Mouse (Mus musculus) midbrain, embryonic 13.5 days (tissue): ENCODE results near the gene Phyh. TPM values are rescaled to one million over a fixed set of nuclear protein-coding genes. Genes with fewer than 3 reads are reported as not detected.

Experiments
- ATAC-seq: fragments of 200-750 bp; cut with Nextera tagmentation; 2 replicates; pipeline ENCODE4 v1.8.0; 2017; ENCODE audit warnings: mild to moderate bottlenecking, moderate TSS enrichment, moderate library complexity
- H3K27ac ChIP-seq: fragments of 300-500 bp; sonication (generic); 2 replicates; pipeline ENCODE4 v1.5.1; 2015; ENCODE audit warnings: inconsistent platforms, mild to moderate bottlenecking, moderate library complexity
- H3K27me3 ChIP-seq: fragments of 300-500 bp; sonication (generic); 2 replicates; pipeline ENCODE4 v1.6.1; 2015; ENCODE audit warnings: mild to moderate bottlenecking, inconsistent platforms
- H3K36me3 ChIP-seq: fragments of 300-500 bp; sonication (generic); 2 replicates; pipeline ENCODE4 v1.6.1; 2015; ENCODE audit warnings: mild to moderate bottlenecking, inconsistent platforms
- H3K4me1 ChIP-seq: fragments of 300-500 bp; sonication (generic); replicated peaks from 2 replicates; pipeline ENCODE4 v1.6.1; 2015; ENCODE audit warnings: inconsistent platforms
- H3K4me2 ChIP-seq: fragments of 300-500 bp; sonication (generic); replicated peaks from 2 replicates; pipeline ENCODE4 v1.6.1; 2015; ENCODE audit warnings: moderate library complexity, mild to moderate bottlenecking, inconsistent platforms
- H3K4me3 ChIP-seq: fragments of 300-500 bp; sonication (generic); replicated peaks from 2 replicates; pipeline ENCODE4 v1.5.1; 2015; ENCODE audit warnings: mild to moderate bottlenecking, inconsistent platforms
- H3K9ac ChIP-seq: fragments of 300-500 bp; sonication (generic); replicated peaks from 2 replicates; pipeline ENCODE4 v1.6.1; 2015; ENCODE audit warnings: mild to moderate bottlenecking, inconsistent platforms
- H3K9me3 ChIP-seq: fragments of 300-500 bp; sonication (generic); 2 replicates; pipeline ENCODE4 v1.6.1; 2016; ENCODE audit warnings: mild to moderate bottlenecking, inconsistent platforms
- WGBS: fragments of 180-500 bp; shearing (Covaris S2); methylation state at CpG from one replicate; pipeline ENCODE4 v1.1.7; 2015; 5-methylcytosine and 5-hydroxymethylcytosine counted together
- polyA plus RNA-seq: library from polyadenylated mRNA; unstranded; fragments of >200 nt; fragmentation: Nextera tagmentation; extraction: Ambion mirVana; gene quantifications from 2 replicates; pipeline ENCODE4 v1.2.1, GENCODE M21; 2015

Gene Phyh
- polyA plus RNA-seq: 47.4 and 51.2 TPM in 2 replicates

DNA sequence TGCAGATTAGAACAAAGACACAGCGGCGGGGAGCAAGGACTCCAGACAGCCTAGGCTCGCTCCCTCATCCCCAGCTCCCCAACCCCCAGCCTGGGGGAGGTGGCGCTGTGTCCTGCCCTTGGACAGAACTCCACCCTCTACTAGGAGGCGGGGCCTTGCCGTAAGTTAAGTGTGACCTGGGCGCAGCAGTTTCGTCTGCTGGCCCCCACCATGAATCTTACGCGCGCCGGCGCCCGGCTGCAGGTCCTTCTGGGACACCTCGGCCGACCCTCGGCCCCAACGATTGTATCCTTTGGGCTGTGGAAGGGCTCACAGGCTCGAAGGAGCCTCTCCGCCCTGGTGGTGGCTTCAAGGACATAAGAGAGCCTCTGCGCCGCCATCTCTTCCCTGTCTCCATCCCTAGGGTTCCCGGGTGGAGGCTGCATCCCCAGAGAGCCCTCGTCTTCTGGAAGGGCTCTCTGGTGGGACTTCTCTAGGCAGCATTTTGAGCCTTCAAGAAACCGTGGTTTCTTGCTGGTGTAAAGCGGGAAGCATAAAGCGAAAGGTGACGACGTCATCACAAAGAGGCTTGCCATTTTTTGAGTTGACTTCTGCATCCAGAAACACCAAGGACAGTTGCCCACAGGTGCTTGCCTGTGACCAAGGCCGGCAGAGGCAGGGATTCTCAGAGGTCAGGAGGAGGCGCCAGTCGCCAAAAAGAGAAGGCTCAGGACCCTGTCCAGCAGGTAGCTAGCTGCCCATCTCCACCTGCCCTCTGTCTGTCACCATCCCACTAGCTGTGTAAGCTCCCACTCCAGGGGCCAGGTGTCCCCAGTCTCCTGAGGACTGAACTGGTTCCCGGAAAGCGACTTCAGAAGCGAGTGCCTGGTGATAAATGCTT is at the start of gene Phyh:
TSS of gene Phyh (plus strand) at position 160 of the 880 bp plus-strand sequence.
- Histone ChIP-seq H3K27me3 (no peaks in the 10 kb centered on the region), H3K4me2 (peak within 1 kb of the TSS; percentile 77), H3K36me3 (0 out of 2 replicates have a peak, but pooled peaks cover 6% of the 10 kb centered on the region), H3K4me3 (peak within 1 kb of the TSS; percentile 55), H3K9ac (peak within 1 kb of the TSS; percentile 79), H3K4me1 (peaks cover 6% of the 10 kb centered on the region), H3K9me3 (no peaks in the 10 kb centered on the region), H3K27ac (peak within 1 kb of the TSS; percentile 52)
- WGBS: 7% methylated on average over 35 of the region's 35 CpGs
- ATAC-seq: peak; percentile 96

DNA sequence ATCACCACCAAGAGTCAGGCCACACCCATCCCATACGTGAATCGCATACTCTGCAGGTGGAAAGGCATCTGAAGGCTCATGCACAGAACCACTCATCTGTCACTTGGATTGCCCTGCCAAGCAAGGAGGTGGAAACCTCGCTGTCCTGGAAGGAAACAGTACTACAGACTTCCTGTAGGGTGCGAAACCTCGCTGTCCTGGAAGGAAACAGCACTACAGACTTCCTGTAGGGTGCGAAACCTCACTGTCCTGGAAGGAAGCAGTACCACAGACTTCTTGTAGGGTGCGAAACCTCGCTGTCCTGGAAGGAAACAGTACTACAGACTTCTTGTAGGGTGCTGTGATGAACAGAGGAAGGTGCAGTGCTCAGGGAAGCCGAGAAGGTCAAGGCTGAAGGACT is 46.1 kb upstream of the Phyh start:
- WGBS: 84% methylated on average over 9 of the region's 9 CpGs

DNA sequence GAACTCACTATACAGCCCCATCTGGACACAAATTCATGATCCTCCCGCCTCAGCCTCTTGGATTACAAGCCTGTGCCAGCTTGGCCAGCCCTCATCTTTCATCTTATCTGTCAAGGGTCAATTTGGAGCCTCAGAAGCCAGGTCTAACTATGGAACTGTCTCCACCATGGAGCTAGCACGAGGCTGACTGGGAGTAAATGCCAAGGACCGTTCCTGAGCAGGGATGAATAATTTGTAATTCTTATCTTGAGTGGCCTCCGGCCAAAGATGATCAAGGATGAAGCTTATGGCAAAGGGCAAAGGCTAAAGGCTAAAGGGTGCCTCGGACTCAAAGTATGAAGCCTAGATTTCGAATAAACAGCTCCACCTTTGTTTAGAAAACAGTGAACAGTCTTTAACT is 45.5 kb upstream of the Phyh start:
- Histone ChIP-seq H3K4me2 (no peak overlapping the region), H3K27ac (no peak overlapping the region), H3K36me3 (no peaks in the 10 kb centered on the region), H3K4me3 (no peak overlapping the region), H3K4me1 (no peaks in the 10 kb centered on the region), H3K27me3 (no peaks in the 10 kb centered on the region), H3K9me3 (no peaks in the 10 kb centered on the region), H3K9ac (no peak overlapping the region)
- no peak for ATAC-seq
- 79% methylated on average over 6 of the region's 6 CpGs for WGBS

More for the DNA sequence above, 46.1 kb upstream of the Phyh start:
- no peaks in the 10 kb centered on the region for H3K4me1 ChIP-seq
- no peak overlapping the region for H3K4me3 ChIP-seq
- H3K27me3 ChIP-seq: no peaks in the 10 kb centered on the region
- no peak overlapping the region for H3K9ac ChIP-seq
- H3K9me3 ChIP-seq: no peaks in the 10 kb centered on the region
- no peak overlapping the region for H3K27ac ChIP-seq
- ATAC-seq: no peak
- H3K36me3 ChIP-seq: no peaks in the 10 kb centered on the region
- H3K4me2 ChIP-seq: no peak overlapping the region

DNA sequence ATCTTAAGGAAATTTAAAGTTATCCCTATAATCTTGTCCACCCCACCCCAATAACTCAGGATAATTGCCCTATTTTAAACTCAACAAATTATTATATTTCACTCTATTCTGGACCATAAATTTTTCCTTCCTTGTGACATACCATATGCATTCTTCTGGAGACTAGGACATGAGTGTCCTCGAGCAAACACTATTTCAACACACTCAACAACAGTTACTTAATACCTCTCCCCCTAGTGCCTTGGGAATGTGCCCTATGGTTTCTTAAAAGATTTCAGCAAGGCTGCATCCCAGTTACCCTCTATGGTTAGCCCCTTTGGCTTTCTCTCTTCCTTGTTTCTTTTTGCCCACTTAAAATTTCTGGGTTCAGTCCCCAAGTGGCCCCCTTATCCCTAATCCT is 43.7 kb upstream of the Phyh start:
- Histone ChIP-seq H3K9me3 (no peaks in the 10 kb centered on the region), H3K27me3 (no peaks in the 10 kb centered on the region), H3K4me1 (peaks cover 4% of the 10 kb centered on the region; the same call in 1 of the 2 replicates), H3K4me3 (no peak overlapping the region), H3K4me2 (no peak overlapping the region), H3K36me3 (no peaks in the 10 kb centered on the region), H3K9ac (no peak overlapping the region), H3K27ac (no peak overlapping the region)
- no peak for ATAC-seq
- WGBS: 65% methylated on average over 1 of the region's 1 CpGs

DNA sequence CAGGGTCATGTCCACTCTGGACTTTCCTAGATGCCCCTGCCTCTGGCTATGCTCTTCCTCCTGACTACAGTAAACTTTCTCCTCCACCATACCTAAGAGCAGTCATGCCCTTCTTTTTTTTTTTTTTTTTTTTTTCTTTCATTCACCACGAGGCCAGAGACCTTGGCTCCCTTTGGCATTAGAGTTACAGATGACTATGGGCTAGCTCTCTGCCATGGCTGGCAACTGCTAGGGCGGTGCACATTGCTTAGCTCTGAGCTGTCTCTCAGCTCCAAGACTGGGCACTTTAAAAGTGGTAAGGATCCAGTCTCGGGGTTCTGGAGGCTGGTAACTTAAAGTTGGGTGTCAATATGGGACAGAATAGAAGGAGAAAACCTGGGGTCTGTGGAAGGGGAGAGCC is 42.7 kb upstream of the Phyh start:
- WGBS: 67% methylated on average over 3 of the region's 3 CpGs
- Histone ChIP-seq H3K9me3 (no peaks in the 10 kb centered on the region), H3K9ac (no peak overlapping the region), H3K27ac (no peak overlapping the region), H3K4me2 (no peak overlapping the region), H3K36me3 (no peaks in the 10 kb centered on the region), H3K27me3 (no peaks in the 10 kb centered on the region), H3K4me3 (no peak overlapping the region), H3K4me1 (peaks cover 12% of the 10 kb centered on the region)
- ATAC-seq: no peak

DNA sequence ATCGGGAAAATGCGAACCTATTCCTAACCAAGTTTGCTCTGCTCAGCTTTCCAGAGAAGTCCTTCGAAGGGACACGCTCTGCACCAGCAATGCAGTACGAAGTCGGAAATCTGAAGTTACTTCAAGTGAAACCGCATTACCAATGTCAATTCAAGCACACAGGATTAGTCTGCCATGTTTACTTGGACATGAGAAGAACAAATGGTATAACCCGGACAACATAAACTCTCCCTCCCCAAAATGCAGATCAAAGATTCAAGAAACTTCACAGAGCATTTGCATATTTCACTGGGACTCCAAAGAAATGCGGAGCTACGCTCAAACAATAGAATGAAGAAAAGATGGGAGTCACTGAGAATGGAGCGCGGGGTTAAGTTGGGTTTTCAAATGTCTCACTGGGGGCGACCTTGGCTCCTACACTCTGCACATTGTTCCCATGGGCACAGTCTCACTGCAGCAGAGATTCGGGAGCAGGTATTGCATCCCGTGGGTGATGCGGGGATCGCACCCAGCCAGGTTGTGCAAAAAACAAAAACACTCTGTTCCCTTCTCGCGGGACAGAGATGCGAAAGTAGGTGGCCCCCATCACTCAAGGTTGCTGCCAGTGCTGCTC is 38.0 kb upstream of the Phyh start:
- H3K9me3 ChIP-seq: no peaks in the 10 kb centered on the region
- H3K36me3 ChIP-seq: peaks cover 11% of the 10 kb centered on the region
- peak; percentile 66 for ATAC-seq
- H3K4me3 ChIP-seq: peak overlapping the region; percentile 88
- H3K27ac ChIP-seq: peak overlapping the region; percentile 100
- peak overlapping the region; percentile 99 for H3K9ac ChIP-seq
- peaks cover 27% of the 10 kb centered on the region for H3K4me1 ChIP-seq
- no peaks in the 10 kb centered on the region for H3K27me3 ChIP-seq
- WGBS: 3% methylated on average over 20 of the region's 20 CpGs
- H3K4me2 ChIP-seq: peak overlapping the region; percentile 67

DNA sequence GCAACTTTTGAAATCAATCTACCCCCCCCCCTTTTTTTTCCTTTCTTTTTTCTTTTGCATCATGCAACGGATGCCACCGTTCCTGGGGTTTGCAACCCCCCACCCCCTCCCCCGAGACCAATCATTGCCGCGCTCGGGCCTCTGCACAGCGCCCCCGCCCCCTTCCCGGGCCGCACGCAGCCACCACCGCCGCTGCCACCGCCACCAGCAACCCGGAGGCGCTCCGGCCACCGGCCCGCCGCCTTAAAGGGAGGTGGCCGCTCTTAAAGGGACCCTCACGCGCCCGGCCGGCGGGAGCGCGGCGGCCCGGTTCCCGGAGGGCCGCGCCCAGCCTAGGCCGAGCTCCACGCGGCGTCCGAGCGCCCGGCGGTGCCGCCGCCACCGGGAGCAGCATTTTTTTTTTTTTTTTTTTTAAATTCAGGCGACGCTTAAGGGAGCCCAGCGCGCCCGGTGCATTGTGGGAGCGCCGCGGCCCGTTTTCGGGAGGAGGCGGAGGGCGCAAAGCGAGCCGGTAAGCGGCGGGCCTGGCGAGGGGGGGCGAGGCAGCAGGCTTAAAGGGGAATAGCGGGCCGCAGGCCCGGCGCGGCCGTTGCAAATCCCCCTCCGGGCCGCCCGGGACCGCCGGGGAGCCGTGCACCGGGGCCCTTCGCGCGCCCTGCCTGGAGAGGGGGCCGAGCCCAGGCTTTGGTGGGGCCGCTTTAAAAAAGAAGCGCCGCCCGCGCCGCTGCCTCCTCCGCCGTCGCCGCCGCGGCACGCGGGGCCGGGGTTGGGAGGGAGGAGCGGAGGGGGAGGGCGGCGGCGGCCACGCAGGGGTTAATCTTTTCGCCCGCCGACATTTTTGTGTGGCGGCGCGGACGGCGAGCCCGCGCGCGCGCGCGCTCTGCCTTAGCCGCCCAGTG is 37.2 kb upstream of the Phyh start, which contains the start of gene Sephs1:
TSS of gene Sephs1 (plus strand) at position 215 of the 899 bp plus-strand sequence.
- ATAC-seq: peak; percentile 81
- under 1% methylated on average over 96 of the region's 115 CpGs for WGBS
- H3K9ac ChIP-seq: peak within 1 kb of the TSS; percentile 99
- H3K4me3 ChIP-seq: peak within 1 kb of the TSS; percentile 88
- H3K4me2 ChIP-seq: peak within 1 kb of the TSS; percentile 67
- H3K36me3 ChIP-seq: peaks cover 19% of the 10 kb centered on the region
- no peaks in the 10 kb centered on the region for H3K27me3 ChIP-seq
- peak within 1 kb of the TSS; percentile 100 for H3K27ac ChIP-seq
- H3K4me1 ChIP-seq: peaks cover 27% of the 10 kb centered on the region
- H3K9me3 ChIP-seq: no peaks in the 10 kb centered on the region

DNA sequence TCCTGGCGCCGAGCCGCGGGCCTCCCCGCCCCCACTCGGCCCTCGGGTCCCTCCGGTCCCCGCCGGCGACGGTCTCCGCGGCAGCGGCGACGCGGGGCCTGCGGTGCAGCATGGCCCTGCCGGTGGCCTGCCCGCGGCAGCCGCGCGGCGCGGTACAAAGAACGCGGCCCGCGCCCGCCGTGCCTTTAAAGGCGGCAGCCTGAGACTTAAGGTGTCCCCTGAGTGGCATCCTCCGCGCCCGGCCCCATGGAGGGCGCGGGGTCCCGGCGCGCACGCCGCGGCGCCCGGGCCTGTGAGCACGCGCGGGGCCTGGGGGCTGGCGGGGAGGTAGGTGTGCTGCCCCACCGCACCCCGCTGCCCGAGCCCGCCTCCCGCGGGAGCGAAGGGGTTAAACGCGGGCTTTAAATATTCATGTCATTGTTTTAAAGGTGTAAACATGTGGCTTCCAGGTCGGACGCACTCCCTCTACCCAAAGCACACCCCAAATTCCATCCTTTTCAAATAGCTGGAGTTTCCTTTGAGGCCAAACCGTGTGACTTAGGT is 36.5 kb upstream of the Phyh start:
- H3K27me3 ChIP-seq: no peaks in the 10 kb centered on the region
- under 1% methylated on average over 57 of the region's 63 CpGs for WGBS
- H3K4me2 ChIP-seq: peak overlapping the region; percentile 67
- peak overlapping the region; percentile 100 for H3K27ac ChIP-seq
- peaks cover 27% of the 10 kb centered on the region for H3K4me1 ChIP-seq
- H3K36me3 ChIP-seq: peaks cover 26% of the 10 kb centered on the region
- peak overlapping the region; percentile 88 for H3K4me3 ChIP-seq
- H3K9ac ChIP-seq: peak overlapping the region; percentile 99
- no peaks in the 10 kb centered on the region for H3K9me3 ChIP-seq
- peak; percentile 72 for ATAC-seq

DNA sequence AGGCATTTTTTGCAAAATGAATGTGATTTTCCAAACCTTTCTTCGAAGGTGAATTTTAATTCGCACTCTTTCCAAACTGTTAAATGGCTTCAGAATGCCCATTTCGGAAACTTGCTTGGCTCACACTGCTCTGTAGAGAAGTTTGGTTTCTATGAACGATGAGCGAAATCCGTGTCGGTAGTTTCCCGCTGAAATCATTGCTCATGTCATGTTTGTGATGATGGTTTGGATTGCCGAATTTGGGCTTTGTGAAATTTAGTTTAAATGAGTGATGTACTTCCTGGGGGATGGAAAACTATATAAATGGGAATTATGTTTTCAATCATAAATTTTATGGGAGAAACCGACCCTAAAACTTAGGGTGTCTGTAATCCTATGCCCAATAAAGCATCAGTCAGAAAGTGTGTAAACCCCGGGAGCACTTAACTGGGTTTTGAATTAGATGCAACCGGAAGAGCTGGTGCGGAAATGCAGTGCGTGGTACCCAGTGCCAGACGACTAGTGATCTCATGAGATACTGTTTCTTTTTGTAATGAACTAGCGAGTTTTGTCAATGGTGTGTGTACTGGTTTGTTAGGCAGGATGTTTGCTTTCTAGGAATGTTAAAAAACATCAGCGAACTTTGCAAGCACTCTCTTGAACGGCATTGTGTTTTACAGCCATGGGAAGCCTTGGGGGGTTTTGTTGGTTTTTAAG is 35.7 kb upstream of the Phyh start:
- peak overlapping the region; percentile 99 for H3K9ac ChIP-seq
- 1% methylated on average over 18 of the region's 18 CpGs for WGBS
- peak overlapping the region; percentile 67 for H3K4me2 ChIP-seq
- ATAC-seq: no peak
- H3K27me3 ChIP-seq: no peaks in the 10 kb centered on the region
- H3K4me1 ChIP-seq: peaks cover 27% of the 10 kb centered on the region
- peak overlapping the region; percentile 88 for H3K4me3 ChIP-seq
- H3K27ac ChIP-seq: peak overlapping the region; percentile 100
- peaks cover 34% of the 10 kb centered on the region for H3K36me3 ChIP-seq
- H3K9me3 ChIP-seq: no peaks in the 10 kb centered on the region

DNA sequence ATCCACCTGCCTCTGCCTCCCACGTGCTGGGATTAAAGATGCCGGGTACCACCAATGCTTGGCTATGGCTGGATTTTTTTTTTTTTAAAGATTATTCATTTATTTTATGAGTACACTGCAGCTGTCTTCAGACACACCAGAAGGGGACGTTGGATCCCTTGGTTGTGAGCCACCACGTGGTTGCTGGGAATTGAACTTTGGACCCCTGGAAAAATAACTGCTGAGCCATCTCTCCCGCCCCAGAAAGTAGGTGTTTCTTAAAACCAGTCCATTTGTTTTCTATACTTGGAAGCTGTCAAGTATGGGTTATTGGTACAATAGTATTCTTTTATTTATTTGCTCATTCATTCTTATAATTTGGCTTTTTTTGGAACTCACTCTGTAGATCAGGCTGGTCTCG is 31.9 kb upstream of the Phyh start:
- H3K4me2 ChIP-seq: no peak overlapping the region
- H3K9me3 ChIP-seq: no peaks in the 10 kb centered on the region
- no peak overlapping the region for H3K4me3 ChIP-seq
- no peak for ATAC-seq
- no peaks in the 10 kb centered on the region for H3K27me3 ChIP-seq
- H3K36me3 ChIP-seq: peaks cover 70% of the 10 kb centered on the region
- WGBS: 89% methylated on average over 6 of the region's 6 CpGs
- H3K9ac ChIP-seq: no peak overlapping the region
- H3K4me1 ChIP-seq: peaks cover 15% of the 10 kb centered on the region
- H3K27ac ChIP-seq: no peak overlapping the region

DNA sequence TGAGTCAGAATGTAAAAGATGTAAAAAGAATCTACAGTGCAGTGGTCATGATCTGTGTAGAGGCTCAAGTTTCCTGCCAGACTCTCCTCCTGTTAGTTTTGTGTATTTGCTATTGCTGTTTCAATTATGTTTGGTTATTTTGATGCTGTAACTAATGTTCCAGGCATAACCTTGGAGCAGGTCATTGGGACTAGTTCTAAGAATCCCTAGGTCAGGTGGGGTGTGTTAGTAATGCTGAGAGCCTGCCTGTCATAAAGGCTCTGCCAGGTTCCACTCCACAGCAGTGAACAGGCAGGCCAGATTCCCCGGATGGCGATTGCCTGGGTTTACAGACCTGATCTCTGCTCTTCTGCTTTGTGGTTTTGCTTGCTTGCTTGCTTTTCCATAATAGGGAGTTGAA is 23.2 kb upstream of the Phyh start:
- H3K27me3 ChIP-seq: no peaks in the 10 kb centered on the region
- peaks cover 81% of the 10 kb centered on the region for H3K36me3 ChIP-seq
- no peaks in the 10 kb centered on the region for H3K9me3 ChIP-seq
- no peaks in the 10 kb centered on the region for H3K4me1 ChIP-seq
- no peak overlapping the region for H3K4me3 ChIP-seq
- WGBS: 91% methylated on average over 2 of the region's 2 CpGs
- no peak overlapping the region for H3K27ac ChIP-seq
- H3K4me2 ChIP-seq: no peak overlapping the region
- H3K9ac ChIP-seq: no peak overlapping the region
- ATAC-seq: no peak
